Mouse (Mus musculus) MEL (cell line): ENCODE results near the gene Prr12.

Experiments used
- BHLHE40 ChIP-seq: IDR thresholded peaks from 2 replicates; pipeline ENCODE4 v1.6.1; 2012; ENCODE audit warnings: low read depth, mild to moderate bottlenecking, inconsistent platforms, low read length, improper control_type of control experiment, borderline replicate concordance
- CTCF ChIP-seq, 3 experiments: IDR thresholded peaks in 2 of 3; conservative IDR thresholded peaks in 1 of 3; 2 replicates each; pipeline ENCODE4 v1.5.1; 2011 to 2012; ENCODE audit warnings: low read length in 3 of 3, low read depth in 2 of 3, mild to moderate bottlenecking in 2 of 3, improper control_type of control experiment in 1 of 3, inconsistent platforms in 1 of 3, mixed read lengths in 1 of 3, moderate library complexity in 1 of 3; ENCODE audit not compliant: control insufficient read depth in 1 of 3, insufficient read depth in 1 of 3, poor library complexity in 1 of 3, severe bottlenecking in 1 of 3
- E2F4 ChIP-seq: IDR thresholded peaks from 2 replicates; pipeline ENCODE4 v1.6.1; 2011; ENCODE audit warnings: low read depth, low read length, improper control_type of control experiment, borderline replicate concordance
- EP300 ChIP-seq, 2 experiments: IDR thresholded peaks; 2 replicates each; pipeline ENCODE4 v1.6.1; 2011; ENCODE audit warnings: improper control_type of control experiment in 2 of 2, low read length in 2 of 2, low read depth in 1 of 2, mild to moderate bottlenecking in 1 of 2
- HCFC1 ChIP-seq: IDR thresholded peaks from 2 replicates; pipeline ENCODE4 v1.6.1; 2012; ENCODE audit warnings: low read depth, mild to moderate bottlenecking, inconsistent platforms, low read length, improper control_type of control experiment, moderate library complexity
- MEF2A ChIP-seq: IDR thresholded peaks from 2 replicates; pipeline ENCODE4 v1.6.1; 2014; ENCODE audit warnings: low read depth, mild to moderate bottlenecking, inconsistent platforms, low read length, improper control_type of control experiment; ENCODE audit not compliant: poor library complexity, insufficient replicate concordance, severe bottlenecking; ENCODE audit errors: extremely low read depth
- MXI1 ChIP-seq: IDR thresholded peaks from 2 replicates; pipeline ENCODE4 v1.6.1; 2011; ENCODE audit warnings: mild to moderate bottlenecking, low read depth, low read length, improper control_type of control experiment
- POLR2A ChIP-seq, 2 experiments: IDR thresholded peaks; 2 replicates each; pipeline ENCODE4 v1.6.1; 2011 to 2012; ENCODE audit warnings: low read length in 2 of 2, mild to moderate bottlenecking in 2 of 2, control low read depth in 1 of 2, improper control_type of control experiment in 1 of 2, low read depth in 1 of 2, moderate library complexity in 1 of 2; ENCODE audit not compliant: control insufficient read depth in 1 of 2, insufficient read depth in 1 of 2, poor library complexity in 1 of 2
- RAD21 ChIP-seq: IDR thresholded peaks from 2 replicates; pipeline ENCODE4 v1.6.1; 2011; ENCODE audit warnings: mild to moderate bottlenecking, low read depth, low read length, improper control_type of control experiment
- USF1 ChIP-seq: IDR thresholded peaks from 2 replicates; pipeline ENCODE4 v1.6.1; 2014; ENCODE audit warnings: low read depth, mild to moderate bottlenecking, inconsistent platforms, low read length, improper control_type of control experiment, moderate library complexity
- USF2 ChIP-seq, 2 experiments: IDR thresholded peaks; 2 replicates each; pipeline ENCODE4 v1.6.1; 2011 to 2012; ENCODE audit warnings: improper control_type of control experiment in 2 of 2, low read length in 2 of 2, borderline replicate concordance in 1 of 2, inconsistent platforms in 1 of 2, low read depth in 1 of 2, mild to moderate bottlenecking in 1 of 2; ENCODE audit not compliant: insufficient read depth in 1 of 2
- ZNF384 ChIP-seq: IDR thresholded peaks from 2 replicates; pipeline ENCODE4 v1.6.1; 2012; ENCODE audit warnings: low read depth, mild to moderate bottlenecking, inconsistent platforms, low read length, improper control_type of control experiment

- TF ChIP-seq CTCF (IDR thresholded peaks at IDR 0.05 in 2 of 3, conservative IDR thresholded peaks at IDR 0.05 in 1 of 3; ENCODE audit: control insufficient read depth in 1 of 3, insufficient read depth in 1 of 3, low read depth in 2 of 3, low read length in 3 of 3, poor library complexity in 1 of 3, severe bottlenecking in 1 of 3) (no peak), E2F4 (no peak), ZNF384 (no peak), EP300 (IDR thresholded peaks at IDR 0.05; ENCODE audit: low read depth in 1 of 2, low read length in 2 of 2) (no peak), USF1 (no peak), BHLHE40 (no peak), HCFC1 (no peak), MXI1 (no peak), POLR2A (IDR thresholded peaks at IDR 0.05; ENCODE audit: control insufficient read depth in 1 of 2, insufficient read depth in 1 of 2, low read depth in 1 of 2, low read length in 2 of 2, poor library complexity in 1 of 2) (no peak), USF2 (IDR thresholded peaks at IDR 0.05; ENCODE audit: borderline replicate concordance in 1 of 2, insufficient read depth in 1 of 2, low read depth in 1 of 2, low read length in 2 of 2) (no peak), MEF2A (no peak), RAD21 (no peak)
Measured at GRCm38 (mm10) chr7:45016761-45017160, 35.9 kb downstream of the Prr12 start.
